Mouse (Mus musculus) limb, embryonic 11.5 days (tissue): ENCODE measurements around the gene Snx20. TPM values are rescaled to one million over a fixed set of nuclear protein-coding genes. Genes with fewer than 3 reads are reported as not detected.

ENCODE experiments used
- ATAC-seq: fragments of 200-750 bp; cut with Nextera tagmentation; 2 replicates; pipeline ENCODE4 v1.8.0; 2017; ENCODE audit warnings: low read depth; ENCODE audit not compliant: insufficient number of reproducible peaks, low FRiP score, low TSS enrichment
- DNase-seq: peaks from one replicate; pipeline ENCODE4 v3.0.0-alpha.2; 2015; ENCODE audit warnings: low spot score
- H3K27ac ChIP-seq: fragments of 300-500 bp; sonication (generic); replicated peaks from 2 replicates; pipeline ENCODE4 v1.5.1; 2014; ENCODE audit warnings: low read depth, mild to moderate bottlenecking, low read length
- H3K27me3 ChIP-seq: fragments of 300-500 bp; sonication (generic); 2 replicates; pipeline ENCODE4 v1.6.1; 2014; ENCODE audit warnings: mild to moderate bottlenecking, low read length, mixed read lengths; ENCODE audit not compliant: control insufficient read depth, insufficient read depth
- H3K36me3 ChIP-seq: fragments of 300-500 bp; sonication (generic); 2 replicates; pipeline ENCODE4 v1.6.1; 2014; ENCODE audit warnings: mild to moderate bottlenecking, low read length, moderate library complexity, mixed read lengths; ENCODE audit not compliant: control insufficient read depth, insufficient read depth
- H3K4me1 ChIP-seq: fragments of 300-500 bp; sonication (generic); 2 replicates; pipeline ENCODE4 v1.6.1; 2014; ENCODE audit warnings: low read length, mixed read lengths; ENCODE audit not compliant: control insufficient read depth, insufficient read depth
- H3K4me2 ChIP-seq: fragments of 300-500 bp; sonication (generic); 2 replicates; pipeline ENCODE4 v1.6.1; 2014; ENCODE audit warnings: low read depth, mild to moderate bottlenecking, moderate library complexity; ENCODE audit not compliant: severe bottlenecking
- H3K4me3 ChIP-seq: fragments of 300-500 bp; sonication (generic); 2 replicates; pipeline ENCODE4 v1.5.1; 2014; ENCODE audit warnings: low read depth, low read length
- H3K9ac ChIP-seq: fragments of 300-500 bp; sonication (generic); 2 replicates; pipeline ENCODE4 v1.6.1; 2014; ENCODE audit warnings: mild to moderate bottlenecking, low read length
- H3K9me3 ChIP-seq: fragments of 300-500 bp; sonication (generic); 2 replicates; pipeline ENCODE4 v1.6.1; 2016; ENCODE audit warnings: low read length; ENCODE audit not compliant: control insufficient read depth
- WGBS: fragments of 180-500 bp; shearing (Covaris S2); extraction: QIAGEN DNeasy Blood & Tissue Kit; methylation state at CpG from one replicate; pipeline ENCODE4 v1.1.7; 2014; 5-methylcytosine and 5-hydroxymethylcytosine counted together
- polyA plus RNA-seq: library from polyadenylated mRNA; unstranded; fragments of >200 nt; fragmentation: Nextera tagmentation; extraction: Ambion mirVana; gene quantifications from 2 replicates; pipeline ENCODE4 v1.2.1, GENCODE M21; 2014

Gene Snx20
- polyA plus RNA-seq, 1 experiment from 2014 or later, result 1.2 TPM

DNA sequence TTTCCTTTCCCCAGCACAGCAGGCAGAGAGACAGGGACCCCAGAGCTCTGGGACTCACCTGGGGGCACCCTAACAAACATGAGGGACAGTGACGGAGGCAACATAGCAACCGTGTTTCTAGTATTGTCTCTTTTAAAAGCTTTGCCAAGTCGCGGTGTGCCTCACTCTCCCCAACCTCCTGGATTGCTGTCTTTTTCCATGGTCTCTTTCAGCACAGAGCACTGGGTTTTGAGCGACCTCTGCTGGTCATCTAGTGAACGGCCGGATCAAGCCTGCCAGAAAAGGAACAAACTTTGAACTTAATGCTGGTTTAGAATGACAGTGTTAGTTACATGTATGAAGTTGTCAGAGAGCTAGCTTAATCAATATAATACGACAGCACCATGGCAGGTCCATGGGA is 14.5 kb downstream of the Snx20 start:
- no peak overlapping the region for H3K4me2 ChIP-seq

DNA sequence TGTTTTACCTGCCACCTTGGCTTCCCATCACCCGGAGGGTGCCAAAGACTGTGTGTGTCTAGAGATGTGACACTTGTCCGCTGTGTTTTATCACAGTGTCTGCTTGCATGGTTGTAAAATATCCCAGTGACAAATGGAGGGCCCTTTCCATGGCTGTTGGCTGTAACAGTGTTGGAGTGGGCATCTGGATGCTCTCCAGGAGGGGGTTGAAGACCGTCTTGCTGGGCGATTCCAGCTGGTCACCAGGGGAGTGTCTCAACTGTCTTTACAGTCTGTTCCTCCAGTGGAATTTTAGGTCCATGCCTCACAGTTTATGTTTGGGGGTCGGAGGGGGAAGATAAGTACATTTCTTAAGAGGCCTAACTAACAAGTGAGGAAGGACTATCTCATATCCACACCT is 15.0 kb downstream of the Snx20 start:
- no peak overlapping the region for H3K4me3 ChIP-seq
- no peak overlapping the region for H3K4me2 ChIP-seq
- no peaks in the 10 kb centered on the region for H3K9me3 ChIP-seq
- 0 out of 2 replicates have a peak, but pooled peaks cover 2% of the 10 kb centered on the region for H3K4me1 ChIP-seq
- no peak overlapping the region for H3K9ac ChIP-seq
- 65% methylated on average over 5 of the region's 5 CpGs for WGBS
- no peak for ATAC-seq
- peaks cover 5% of the 10 kb centered on the region; the same call in 1 of the 2 replicates for H3K27me3 ChIP-seq
- H3K27ac ChIP-seq, result no peak overlapping the region
- no peak for DNase-seq
- H3K36me3 ChIP-seq, result no peaks in the 10 kb centered on the region

More for the DNA sequence above, 14.5 kb downstream of the Snx20 start:
- H3K4me3 ChIP-seq, result no peak overlapping the region
- no peak overlapping the region for H3K27ac ChIP-seq
- H3K27me3 ChIP-seq, result peaks cover 5% of the 10 kb centered on the region; the same call in 1 of the 2 replicates
- no peak for ATAC-seq
- H3K4me1 ChIP-seq, result no peaks in the 10 kb centered on the region
- no peaks in the 10 kb centered on the region for H3K9me3 ChIP-seq
- peak; percentile 88 for DNase-seq
- 2% methylated on average over 8 of the region's 8 CpGs for WGBS
- H3K9ac ChIP-seq, result no peak overlapping the region
- H3K36me3 ChIP-seq, result no peaks in the 10 kb centered on the region

DNA sequence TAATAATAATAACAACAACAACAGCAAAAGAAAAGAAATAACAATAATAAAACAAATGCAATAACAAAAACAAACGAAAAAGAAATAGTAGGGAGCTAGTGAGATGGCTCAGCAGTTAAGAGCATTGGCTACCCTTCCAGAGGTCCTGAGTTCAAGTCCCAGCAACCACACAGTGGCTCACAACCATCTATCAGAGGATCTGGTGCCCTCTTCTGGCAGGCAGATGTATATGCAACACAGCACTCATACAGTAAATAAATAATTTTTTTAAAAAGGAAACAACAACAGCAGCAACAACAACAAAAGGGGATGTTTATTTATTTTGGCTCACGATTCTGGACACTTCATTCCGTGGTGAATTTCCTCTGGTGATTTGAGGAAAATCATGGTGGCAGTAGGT is 16.4 kb downstream of the Snx20 start:
- DNase-seq, result no peak
- no peak overlapping the region for H3K4me2 ChIP-seq
- no peaks in the 10 kb centered on the region for H3K36me3 ChIP-seq
- H3K9ac ChIP-seq, result no peak overlapping the region
- no peak overlapping the region for H3K27ac ChIP-seq
- no peak overlapping the region for H3K4me3 ChIP-seq
- no peaks in the 10 kb centered on the region for H3K9me3 ChIP-seq
- H3K4me1 ChIP-seq, result 0 out of 2 replicates have a peak, but pooled peaks cover 2% of the 10 kb centered on the region
- ATAC-seq, result no peak
- 75% methylated on average over 3 of the region's 3 CpGs for WGBS
- no peaks in the 10 kb centered on the region for H3K27me3 ChIP-seq

DNA sequence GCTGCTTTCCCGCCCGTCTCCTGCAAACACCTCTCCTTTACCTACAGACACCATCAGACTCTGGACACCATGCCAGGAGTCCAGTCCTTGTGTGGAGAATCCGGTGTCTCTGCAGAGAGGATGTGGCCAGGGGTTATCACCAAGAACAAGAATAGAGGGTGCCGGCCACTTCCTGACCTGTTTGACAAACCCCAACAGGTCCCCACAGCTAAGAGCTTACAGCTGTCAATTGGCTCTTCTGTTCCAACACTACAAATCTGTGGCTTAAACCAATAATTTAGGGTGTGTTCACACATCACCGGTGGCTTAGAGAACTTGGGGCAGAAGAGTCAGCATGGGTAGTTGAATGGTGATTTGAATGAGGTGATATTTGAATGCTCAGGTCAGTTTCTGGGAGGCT is 17.3 kb downstream of the Snx20 start:
- no peaks in the 10 kb centered on the region for H3K36me3 ChIP-seq
- no peak for DNase-seq
- H3K27ac ChIP-seq, result no peak overlapping the region
- H3K4me1 ChIP-seq, result 0 out of 2 replicates have a peak, but pooled peaks cover 2% of the 10 kb centered on the region
- no peaks in the 10 kb centered on the region for H3K27me3 ChIP-seq
- no peak overlapping the region for H3K4me2 ChIP-seq
- 66% methylated on average over 5 of the region's 5 CpGs for WGBS
- no peaks in the 10 kb centered on the region for H3K9me3 ChIP-seq
- no peak for ATAC-seq
- H3K4me3 ChIP-seq, result no peak overlapping the region
- no peak overlapping the region for H3K9ac ChIP-seq

DNA sequence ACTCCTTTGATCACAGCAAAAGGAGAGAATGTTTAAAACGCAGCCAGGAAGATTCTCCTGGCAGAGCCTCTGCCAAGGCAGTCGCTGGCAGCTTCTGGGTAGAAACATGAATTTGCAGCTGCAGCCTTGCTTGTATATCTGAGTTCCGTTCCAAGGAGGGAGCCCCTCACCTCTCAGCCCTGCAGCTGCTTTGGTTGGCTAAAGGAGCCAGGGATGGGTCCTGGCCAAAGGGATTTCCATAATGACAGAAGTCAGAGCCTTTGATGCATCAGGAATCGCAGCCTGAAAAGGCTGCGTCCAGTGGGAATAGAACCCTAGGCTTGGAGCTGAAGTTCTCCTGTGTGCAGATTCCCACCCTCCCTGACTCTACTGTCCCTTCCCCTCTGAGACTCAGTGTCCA is 20.9 kb downstream of the Snx20 start:
- Histone ChIP-seq H3K27ac (no peak overlapping the region), H3K4me3 (no peak overlapping the region), H3K36me3 (no peaks in the 10 kb centered on the region), H3K27me3 (no peaks in the 10 kb centered on the region), H3K9ac (no peak overlapping the region), H3K4me1 (0 out of 2 replicates have a peak, but pooled peaks cover 2% of the 10 kb centered on the region), H3K9me3 (no peaks in the 10 kb centered on the region), H3K4me2 (no peak overlapping the region)
- DNase-seq, result no peak
- no peak for ATAC-seq
- 66% methylated on average over 5 of the region's 5 CpGs for WGBS

DNA sequence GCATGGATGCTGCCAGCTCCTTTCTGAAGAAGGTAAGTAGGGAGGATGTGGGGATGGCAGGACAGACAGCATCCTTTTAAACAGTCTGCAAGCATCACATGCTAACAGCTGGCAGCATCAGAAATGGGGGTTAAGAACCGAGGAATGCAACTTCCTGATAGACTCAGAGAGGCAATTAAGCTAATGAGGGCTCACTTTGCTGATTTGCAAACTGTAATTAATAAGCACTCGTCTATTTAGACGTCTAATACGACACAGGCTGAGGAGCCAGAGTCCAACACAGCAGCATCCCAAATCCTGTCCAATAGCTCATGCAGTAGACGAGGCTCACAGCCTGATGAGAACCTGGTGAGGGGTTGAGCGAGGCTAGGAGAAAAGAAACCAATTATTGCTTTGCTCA is 25.7 kb downstream of the Snx20 start:
- Histone ChIP-seq H3K9me3 (no peaks in the 10 kb centered on the region), H3K4me3 (no peak overlapping the region), H3K4me2 (no peak overlapping the region), H3K36me3 (no peaks in the 10 kb centered on the region), H3K9ac (no peak overlapping the region), H3K27ac (no peak overlapping the region), H3K27me3 (no peaks in the 10 kb centered on the region), H3K4me1 (peaks cover 4% of the 10 kb centered on the region)
- ATAC-seq (no peak), DNase-seq (no peak)
- WGBS, result 47% methylated on average over 6 of the region's 6 CpGs

DNA sequence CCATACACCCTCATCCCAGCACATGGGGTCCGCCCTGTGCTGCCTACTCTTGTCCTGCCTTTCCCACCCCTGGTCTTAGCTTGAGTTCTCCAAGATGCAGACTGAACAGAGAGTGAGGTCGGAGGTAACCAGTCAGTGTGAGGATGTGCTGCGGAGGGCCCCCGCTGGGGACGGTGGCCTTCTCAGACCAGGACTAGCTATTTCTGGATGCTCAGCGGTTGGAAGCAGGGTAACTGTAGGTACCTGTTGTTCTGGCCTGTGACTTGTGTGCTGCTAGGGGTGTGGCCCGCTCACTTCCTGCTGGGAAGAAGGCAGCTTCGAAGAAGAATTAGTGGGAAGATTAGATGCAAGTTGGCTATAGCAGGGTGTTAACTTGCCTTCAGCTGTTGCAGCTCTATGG is 26.9 kb downstream of the Snx20 start:
- WGBS, result 75% methylated on average over 8 of the region's 8 CpGs
- H3K4me1 ChIP-seq, result peaks cover 9% of the 10 kb centered on the region
- no peak overlapping the region for H3K4me2 ChIP-seq
- no peak overlapping the region for H3K4me3 ChIP-seq
- no peaks in the 10 kb centered on the region for H3K27me3 ChIP-seq
- no peak for ATAC-seq
- DNase-seq, result no peak
- H3K9me3 ChIP-seq, result no peaks in the 10 kb centered on the region
- H3K9ac ChIP-seq, result no peak overlapping the region
- H3K27ac ChIP-seq, result no peak overlapping the region
- H3K36me3 ChIP-seq, result no peaks in the 10 kb centered on the region

DNA sequence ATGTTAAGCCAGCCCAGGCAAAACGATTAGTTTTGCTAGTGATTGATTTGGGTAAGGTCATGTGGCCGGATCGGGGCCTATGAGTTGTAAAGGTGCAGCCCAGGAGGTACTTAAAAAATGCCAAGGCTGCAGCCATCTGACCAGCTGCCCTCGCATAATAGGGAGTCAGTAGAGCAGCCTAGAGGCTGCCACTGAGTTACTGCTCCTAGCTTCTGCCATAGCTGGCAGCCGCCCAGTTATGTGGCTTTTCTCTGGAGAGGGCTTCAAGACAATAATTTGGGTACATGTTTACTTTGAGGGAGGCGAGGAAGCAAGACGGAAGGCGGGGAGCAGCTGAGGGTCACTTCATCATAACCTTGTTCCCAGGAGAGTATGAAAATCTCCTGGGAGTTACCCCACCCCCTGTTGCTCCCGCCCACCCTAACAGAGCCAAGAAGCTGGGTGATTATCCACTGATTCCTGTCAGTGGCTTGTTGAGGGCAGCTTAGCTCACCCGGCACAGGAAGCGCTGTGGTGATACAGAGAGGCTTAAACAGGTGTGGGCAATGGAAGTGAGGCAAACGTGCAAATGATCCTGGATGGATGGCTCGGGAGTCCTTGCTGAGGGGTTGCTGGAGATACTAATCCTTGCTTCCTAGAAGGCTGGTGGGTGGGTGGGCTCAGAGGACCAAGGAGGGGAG is 30.4 kb downstream of the Snx20 start:
- WGBS, result 44% methylated on average over 13 of the region's 13 CpGs
- Histone ChIP-seq H3K27me3 (no peaks in the 10 kb centered on the region), H3K4me1 (peaks cover 13% of the 10 kb centered on the region), H3K4me2 (no peak overlapping the region), H3K27ac (no peak overlapping the region; the same call in 1 of the 2 replicates), H3K4me3 (no peak overlapping the region), H3K9ac (no peak overlapping the region), H3K9me3 (no peaks in the 10 kb centered on the region), H3K36me3 (no peaks in the 10 kb centered on the region)
- no peak for ATAC-seq
- no peak for DNase-seq
